Mouse (Mus musculus): Measurements from ENCODE around the gene Tacc2.

DNA sequence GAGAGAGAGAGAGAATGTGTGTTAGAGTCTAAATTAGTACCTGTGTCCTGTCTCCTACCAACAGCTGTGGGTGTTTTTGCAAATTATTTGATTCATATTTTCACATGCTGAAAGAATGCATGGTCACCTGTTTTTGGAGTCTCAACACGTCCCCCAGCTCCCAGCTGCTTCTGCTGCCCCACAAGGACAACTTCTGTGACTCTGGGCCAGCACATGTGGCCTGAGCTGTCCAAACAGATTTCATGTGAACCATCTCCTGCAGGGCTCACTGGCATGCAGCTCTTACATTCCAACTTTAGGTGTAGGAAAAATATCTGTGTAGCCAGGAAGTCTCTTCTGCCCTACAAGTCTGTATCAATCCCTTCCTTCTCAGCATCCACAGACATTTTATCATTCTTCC lies 51.4 kb downstream of the Tacc2 start:
- TF ChIP-seq POLR2A (IDR thresholded peaks at IDR 0.05; ENCODE audit: control insufficient read depth in 1 of 2, insufficient read depth in 1 of 2, low read depth in 1 of 2, low read length in 2 of 2, poor library complexity in 1 of 2) = no peak
- TF ChIP-seq CHD1 (IDR thresholded peaks at IDR 0.05; ENCODE audit: low read depth, low read length) = no peak
- TF ChIP-seq SIN3A (IDR thresholded peaks at IDR 0.05; ENCODE audit: low read length) = no peak
- no peak for TF ChIP-seq RAD21 (IDR thresholded peaks at IDR 0.05; ENCODE audit: low read depth, low read length)
- no peak for TF ChIP-seq EP300 (IDR thresholded peaks at IDR 0.05; ENCODE audit: low read depth in 1 of 2, low read length in 2 of 2)
- TF ChIP-seq HCFC1 (IDR thresholded peaks at IDR 0.05; ENCODE audit: low read depth, low read length) = no peak
- TF ChIP-seq USF2 (IDR thresholded peaks at IDR 0.05; ENCODE audit: borderline replicate concordance in 1 of 2, insufficient read depth in 1 of 2, low read depth in 1 of 2, low read length in 2 of 2) = no peak
